Mouse (Mus musculus): Measurements from ENCODE around the gene Abi2.
"Not testable (repeated sequence)": the region's sequence is repeated elsewhere in the genome, so short reads cannot be mapped to it uniquely, and the experiment has no call there.

Gene Abi2

GRCm38 (mm10) chr1:60409168-60409828, at the start of gene Abi2:
Abi2 (plus strand) TSS chr1:60409619.
- peak; percentile 97 for DNase-seq (ENCODE audit: low read depth, low spot score)

GRCm38 (mm10) chr1:60361626-60362025, 47.8 kb upstream of the Abi2 start:
- DNase-seq (ENCODE audit: low read depth, low spot score) = no peak

- no peak for DNase-seq (ENCODE audit: low read depth, low spot score)
These were observed 32.9 kb upstream of the Abi2 start for GRCm38 (mm10) chr1:60376556-60376955.

GRCm38 (mm10) chr1:60381910-60382309, 27.5 kb upstream of the Abi2 start:
- no peak for DNase-seq (ENCODE audit: low read depth, low spot score)

- peak; percentile 56 for DNase-seq (ENCODE audit: low read depth, low spot score)
These were observed 4.6 kb upstream of the Abi2 start for GRCm38 (mm10) chr1:60404848-60405247.

- no peak for DNase-seq (ENCODE audit: low read depth, low spot score)
These were observed 785 bp upstream of the Abi2 start for GRCm38 (mm10) chr1:60408501-60409167.

- DNase-seq (ENCODE audit: low read depth, low spot score) = peak; percentile 42
These were observed 754 bp downstream of the Abi2 start for GRCm38 (mm10) chr1:60409928-60410817.

- no peak for DNase-seq (ENCODE audit: low read depth, low spot score)
These were observed 7.3 kb downstream of the Abi2 start for GRCm38 (mm10) chr1:60416724-60417123.

GRCm38 (mm10) chr1:60423882-60424281, 14.5 kb downstream of the Abi2 start:
- DNase-seq (ENCODE audit: low read depth, low spot score) = no peak

- no peak for DNase-seq (ENCODE audit: low read depth, low spot score)
These were observed 18.9 kb downstream of the Abi2 start for GRCm38 (mm10) chr1:60428341-60428740.

- DNase-seq (ENCODE audit: low read depth, low spot score) = peak; percentile 64
These were observed 19.5 kb downstream of the Abi2 start for GRCm38 (mm10) chr1:60428932-60429331.

GRCm38 (mm10) chr1:60431531-60431930, 22.1 kb downstream of the Abi2 start:
- DNase-seq (ENCODE audit: low read depth, low spot score) = no peak

GRCm38 (mm10) chr1:60432497-60432896, 23.1 kb downstream of the Abi2 start:
- peak; percentile 88 for DNase-seq (ENCODE audit: low read depth, low spot score)

GRCm38 (mm10) chr1:60441438-60441837, 32.0 kb downstream of the Abi2 start:
- DNase-seq (ENCODE audit: low read depth, low spot score) = not testable (repeated sequence)

GRCm38 (mm10) chr1:60447067-60447466, 37.6 kb downstream of the Abi2 start:
- DNase-seq (ENCODE audit: low read depth, low spot score) = peak; percentile 50

GRCm38 (mm10) chr1:60449896-60450295, 40.5 kb downstream of the Abi2 start:
- no peak for DNase-seq (ENCODE audit: low read depth, low spot score)

- DNase-seq (ENCODE audit: low read depth, low spot score) = no peak
These were observed 51.2 kb downstream of the Abi2 start for GRCm38 (mm10) chr1:60460623-60461022.

- DNase-seq (ENCODE audit: low read depth, low spot score) = no peak
These were observed 60.1 kb downstream of the Abi2 start for GRCm38 (mm10) chr1:60469491-60469890.

GRCm38 (mm10) chr1:60470541-60470940, 61.1 kb downstream of the Abi2 start:
- no peak for DNase-seq (ENCODE audit: low read depth, low spot score)

GRCm38 (mm10) chr1:60481561-60481960, 72.1 kb downstream of the Abi2 start:
- DNase-seq (ENCODE audit: low read depth, low spot score) = no peak

GRCm38 (mm10) chr1:60482881-60483280, 73.5 kb downstream of the Abi2 start:
- no peak for DNase-seq (ENCODE audit: low read depth, low spot score)

GRCm38 (mm10) chr1:60485649-60486048, 76.2 kb downstream of the Abi2 start:
- DNase-seq (ENCODE audit: low read depth, low spot score) = no peak

Data from ZHBTc4 (cell line).